Mouse (Mus musculus) urinary bladder, postnatal 36 days (tissue): ENCODE measurements at regions not wholly inside any gene's neighbourhood (a gene's known extent, or its start where the extent isn't known, plus 50 kb on each side); places are given as distances from the start of the nearest gene placed in this dataset.

Source experiments
- DNase-seq, 2 experiments: peaks; one replicate each; pipeline ENCODE4 v3.0.0; 2022; ENCODE audit warnings: low spot score in 2 of 2, mixed read lengths in 1 of 2

DNA sequence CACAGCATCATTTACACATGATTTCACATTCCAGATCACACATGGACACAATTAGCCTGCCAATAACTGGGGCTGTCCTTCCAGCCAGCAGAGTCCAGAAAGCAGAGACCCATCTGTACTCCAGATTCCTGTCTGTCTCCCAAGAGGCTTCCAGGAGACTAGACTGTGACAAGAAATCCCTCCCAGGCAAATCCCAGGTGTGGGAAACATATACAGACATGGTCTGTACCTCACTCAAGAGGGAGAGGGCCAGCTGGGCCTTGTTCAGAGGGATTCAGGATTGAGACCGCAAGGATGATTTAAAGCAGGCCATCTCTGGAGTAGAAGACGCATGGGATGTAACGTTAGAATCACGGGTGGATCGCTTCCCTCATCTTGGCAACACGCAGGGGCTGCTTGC, 182.7 kb upstream of the Prr30 start:
- DNase-seq = no peak

DNA sequence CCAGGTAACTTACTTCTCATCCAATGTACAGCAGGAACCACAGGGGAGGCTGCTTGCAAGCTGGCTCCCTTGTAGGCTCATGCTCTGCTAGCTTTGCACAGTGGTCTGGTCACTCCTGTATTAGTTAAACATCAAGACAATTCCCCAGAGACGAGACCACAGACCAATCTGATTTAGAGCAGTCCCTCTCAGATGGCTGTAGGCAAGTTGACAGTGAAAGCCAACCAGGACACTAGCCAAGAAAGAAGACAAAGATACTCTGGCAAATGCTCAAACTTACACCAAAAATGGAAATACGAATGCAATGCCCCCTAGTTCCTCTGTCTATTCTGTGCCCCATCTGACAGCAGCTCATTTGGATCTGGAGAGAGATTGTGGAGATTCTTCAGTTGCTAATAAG, 181.8 kb upstream of the Prr30 start:
- no peak for DNase-seq

DNA sequence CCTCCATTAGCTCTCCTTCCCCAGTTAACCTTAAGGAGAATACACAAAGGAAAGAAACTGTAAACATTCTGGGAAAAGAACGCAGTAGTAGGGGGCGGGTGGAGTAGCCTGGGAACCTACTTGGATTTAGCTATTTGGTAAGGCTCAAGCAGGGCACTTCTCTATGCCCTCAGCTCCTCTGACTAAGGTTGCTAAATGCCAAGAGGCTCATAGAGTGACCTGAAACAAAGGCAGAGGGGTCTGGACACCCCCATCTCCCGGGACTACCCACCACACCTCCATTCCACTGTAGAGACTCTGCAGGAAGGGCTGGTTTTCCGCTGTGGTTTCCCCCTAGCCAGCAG, 179.5 kb upstream of the Prr30 start:
- peak in 1 of 2 experiments; percentile 1 for DNase-seq

DNA sequence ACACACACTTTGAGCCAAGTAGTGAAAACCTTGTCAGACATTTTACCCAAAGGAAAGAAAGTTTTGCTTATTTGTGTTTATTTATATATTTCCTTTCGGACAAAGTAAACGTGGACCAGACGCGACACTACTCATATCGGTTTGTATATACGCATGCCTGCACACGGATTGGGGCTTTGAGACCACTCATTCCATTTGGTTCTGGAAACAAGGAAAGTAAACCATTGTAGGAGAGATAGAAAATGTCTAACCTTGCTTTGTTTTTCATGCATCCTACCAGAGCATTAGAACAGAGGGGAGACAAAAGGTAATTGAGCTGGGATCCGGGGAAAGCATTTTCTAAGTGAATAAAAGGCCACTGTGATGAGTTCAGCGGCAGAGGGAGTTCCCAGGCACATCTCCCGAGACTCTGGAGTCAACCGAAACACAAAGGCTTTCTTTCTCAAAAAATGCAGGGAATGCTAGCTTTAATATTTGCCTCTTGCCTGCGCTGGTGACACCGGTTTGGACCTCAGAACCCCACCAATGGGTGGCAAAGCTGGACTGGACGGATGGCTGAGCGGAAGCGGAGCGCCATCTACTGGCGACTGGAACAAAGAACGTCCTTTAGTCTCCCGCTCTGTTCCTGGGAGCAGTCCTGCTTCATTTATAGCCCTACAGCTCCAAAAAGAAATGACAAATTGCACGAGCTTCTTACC, 179.0 kb upstream of the Prr30 start:
- peak; percentile 39 to 63 for DNase-seq

- no peak for DNase-seq
These were observed 178.4 kb upstream of the Prr30 start for GRCm38 (mm10) chr14:101378545-101378944.

DNA sequence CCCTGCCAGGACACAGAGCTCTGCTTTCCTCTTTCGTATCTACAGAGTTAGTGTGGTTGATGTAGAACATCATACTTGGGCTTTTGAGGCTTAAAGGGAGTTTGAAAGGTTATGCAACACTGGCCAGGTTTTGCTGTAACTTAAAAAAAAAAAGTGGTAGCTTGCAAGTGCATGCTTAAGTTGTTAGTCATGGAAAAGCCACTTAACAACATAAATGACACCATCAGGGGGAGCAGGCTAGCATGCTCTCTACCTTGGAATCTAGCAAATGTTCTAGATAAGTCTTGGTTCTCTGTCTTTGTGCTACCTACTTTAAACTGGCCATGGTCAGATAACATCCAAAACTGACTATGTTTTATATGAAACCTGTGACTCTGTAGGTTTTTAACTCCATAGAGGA, 176.6 kb upstream of the Prr30 start:
- no peak for DNase-seq

GRCm38 (mm10) chr14:101375833-101376232, 175.7 kb upstream of the Prr30 start:
- DNase-seq = no peak

DNA sequence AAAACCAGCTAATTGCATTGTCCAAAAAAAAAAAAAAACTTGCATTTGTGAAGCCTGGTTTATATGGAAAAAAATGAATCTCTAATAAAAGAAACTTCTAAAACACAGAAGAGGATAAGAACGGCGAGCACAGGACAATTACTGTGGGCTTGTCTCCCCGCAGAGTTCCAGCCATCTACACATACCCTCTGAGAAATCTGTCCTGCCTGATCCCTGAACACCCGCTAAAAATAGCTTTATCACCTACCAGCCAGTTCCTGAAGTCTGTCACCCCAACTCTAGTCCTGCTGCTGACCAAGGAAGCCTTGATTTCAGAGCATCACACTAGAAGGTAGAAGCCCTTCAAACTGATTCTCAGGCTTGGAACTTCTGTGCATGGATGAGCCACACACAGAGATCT, 173.7 kb upstream of the Prr30 start:
- no peak for DNase-seq

DNA sequence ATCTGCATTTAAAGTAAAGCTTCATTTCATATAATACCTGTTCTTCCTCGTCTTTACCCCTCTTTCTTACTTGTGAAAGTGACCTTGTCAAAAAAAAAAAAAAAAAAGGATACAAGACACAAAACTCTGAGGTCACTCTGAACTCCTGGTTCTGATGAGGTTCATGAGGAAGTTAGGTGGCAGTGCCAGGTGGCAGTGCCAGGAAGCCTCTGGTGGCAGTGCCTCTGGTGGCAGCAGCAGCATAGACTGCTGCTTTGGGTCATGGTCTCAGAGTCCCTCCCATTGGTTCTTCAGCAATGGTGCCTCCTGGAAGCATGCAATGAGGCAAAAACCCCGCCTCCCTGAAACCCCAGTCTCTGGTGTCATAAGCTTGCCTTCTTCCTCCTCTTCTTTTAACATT, 159.7 kb upstream of the Prr30 start:
- no peak for DNase-seq

GRCm38 (mm10) chr14:101353009-101353378, 152.9 kb upstream of the Prr30 start:
- DNase-seq = no peak

GRCm38 (mm10) chr14:101352046-101353008, 152.2 kb upstream of the Prr30 start:
- peak in 1 of 2 experiments; percentile 4 for DNase-seq

DNA sequence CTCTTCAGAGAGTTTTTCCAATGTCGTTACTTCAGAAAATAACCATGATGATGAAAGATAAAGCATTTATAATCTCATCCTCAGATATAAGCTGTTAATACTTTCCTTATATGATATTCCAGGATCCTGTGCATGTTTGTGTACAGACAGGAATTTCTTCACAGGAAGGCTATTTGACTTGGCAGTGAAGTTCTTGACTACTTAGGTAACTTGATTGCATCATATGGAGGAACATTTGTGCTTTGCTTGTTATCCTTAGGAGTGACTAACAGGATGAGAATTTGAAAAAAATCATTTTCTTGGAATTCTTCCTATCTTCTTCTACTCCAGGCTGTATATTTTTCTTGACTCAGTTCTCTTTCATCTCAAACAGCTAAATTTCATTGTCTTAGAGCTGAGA, 140.2 kb upstream of the Prr30 start:
- no peak for DNase-seq

GRCm38 (mm10) chr14:101332015-101332414, 131.9 kb upstream of the Prr30 start:
- no peak for DNase-seq

GRCm38 (mm10) chr14:101327421-101327820, 127.3 kb upstream of the Prr30 start:
- DNase-seq = no peak

GRCm38 (mm10) chr14:101326477-101326941, 126.4 kb upstream of the Prr30 start:
- DNase-seq = no peak

DNA sequence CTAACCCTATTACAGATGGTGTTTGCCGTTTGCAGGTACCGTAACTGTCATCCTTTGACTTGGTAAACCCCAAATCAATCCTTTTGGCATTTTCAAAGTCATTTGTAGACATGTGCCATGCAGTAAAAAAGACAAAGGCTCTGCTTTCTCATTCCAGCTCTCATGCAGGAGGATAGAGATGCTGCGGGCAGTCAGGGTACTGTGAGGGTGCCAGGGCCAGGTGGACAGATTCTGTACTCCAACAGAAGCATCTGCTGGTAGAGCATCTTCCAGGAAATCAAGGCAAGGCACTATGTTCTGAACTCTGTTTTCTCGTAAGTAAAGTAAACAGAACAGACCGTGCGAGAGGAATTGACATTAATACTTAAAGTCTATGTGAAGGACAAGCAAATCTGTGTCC, 123.2 kb upstream of the Prr30 start:
- DNase-seq = no peak

- no peak for DNase-seq
These were observed 107.8 kb upstream of the Prr30 start for GRCm38 (mm10) chr14:101307920-101308319.

DNA sequence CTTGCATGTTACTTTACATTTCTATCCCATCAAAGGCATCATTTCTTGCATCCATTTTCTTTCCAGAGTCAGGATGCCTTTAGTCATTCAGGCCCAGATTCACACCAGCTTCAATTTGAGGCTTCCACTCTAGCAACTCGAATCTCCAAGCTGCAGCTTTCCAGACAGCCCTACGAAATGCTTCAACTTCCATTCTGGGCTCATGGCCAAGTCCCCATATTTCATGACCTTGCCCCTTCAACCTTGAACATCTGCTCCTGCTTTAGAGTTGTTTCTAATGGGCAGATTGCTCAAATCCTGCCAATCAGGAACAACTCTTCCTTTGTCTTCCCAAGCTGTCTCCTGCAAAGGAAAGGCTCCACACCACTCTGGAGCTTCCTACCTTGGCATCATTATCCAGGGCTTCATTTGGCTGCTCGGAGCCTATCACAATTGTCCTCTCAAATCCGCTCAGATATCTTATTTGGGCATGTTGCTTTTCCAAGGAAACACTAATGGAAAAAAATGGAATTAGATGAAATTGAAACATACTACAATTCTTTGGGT, 104.4 kb upstream of the Prr30 start:
- DNase-seq = no peak

DNA sequence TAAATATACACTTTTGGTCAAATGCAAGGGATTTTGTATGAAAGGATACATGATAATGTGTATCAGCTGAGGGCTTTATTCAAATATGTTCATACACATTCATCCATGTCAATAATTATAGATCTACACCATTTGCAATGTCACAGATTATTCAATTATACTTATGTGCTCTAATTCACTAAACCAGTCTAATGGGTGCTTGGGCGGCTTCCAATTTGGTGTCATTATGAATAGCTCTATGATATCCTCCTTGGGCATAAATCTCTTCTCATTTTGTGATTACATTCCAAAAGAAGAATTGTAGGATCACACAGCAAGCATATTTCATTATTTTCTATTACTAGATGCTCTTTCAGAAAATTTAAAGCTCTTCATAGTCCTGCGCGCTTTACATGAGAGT, 97.7 kb upstream of the Prr30 start:
- no peak for DNase-seq

- no peak for DNase-seq
These were observed 94.6 kb upstream of the Prr30 start for GRCm38 (mm10) chr14:101294693-101295092.

- no peak for DNase-seq
These were observed 87.6 kb upstream of the Prr30 start for GRCm38 (mm10) chr14:101287755-101288154.

GRCm38 (mm10) chr14:101269048-101269789, 69.1 kb upstream of the Prr30 start:
- DNase-seq = no peak
